Mouse (Mus musculus): ENCODE data around the gene Acss1. TPM values are rescaled to one million over a fixed set of nuclear protein-coding genes. Genes with fewer than 3 reads are reported as not detected.
A peak's percentile ranks its signal among the peaks of the same experiment; 100 is the strongest.

Acss1 gene
- total and polyA plus RNA-seq, 2 experiments from 2014 or later: 17.6 to 43.5 TPM

- H3K9ac ChIP-seq (replicated peaks; ENCODE audit: low read length): 0 out of 2 replicates have a peak overlapping the region, but pooled peaks have one; percentile 13
- no peaks in the 10 kb centered on the region for H3K9me3 ChIP-seq (ENCODE audit: low read length)
- ATAC-seq (peak; percentile 83), DNase-seq (ENCODE audit: low spot score) (peak; percentile 81)
- H3K4me2 ChIP-seq (ENCODE audit: low read depth, low read length): peak overlapping the region; percentile 68
- H3K4me1 ChIP-seq (ENCODE audit: insufficient read depth, low read length): peaks cover 7% of the 10 kb centered on the region; the same call in 1 of the 2 replicates
- H3K27ac ChIP-seq: no peak overlapping the region
- H3K36me3 ChIP-seq (ENCODE audit: insufficient read depth, low read length): no peaks in the 10 kb centered on the region
- H3K27me3 ChIP-seq (ENCODE audit: insufficient read depth, low read length): peaks cover 50% of the 10 kb centered on the region
- TF ChIP-seq CTCF (IDR thresholded peaks at IDR 0.05; ENCODE audit: low read depth): no peak
- WGBS: under 1% methylated on average over 40 of the region's 44 CpGs
- H3K4me3 ChIP-seq (ENCODE audit: low read length): peak overlapping the region; percentile 40
Observed at GRCm38 (mm10) chr2:150688541-150689186, 20.4 kb upstream of the Acss1 start.

GRCm38 (mm10) chr2:150687871-150688540 lies 19.7 kb upstream of the Acss1 start:
- Histone ChIP-seq H3K36me3 (ENCODE audit: insufficient read depth, low read length) (no peaks in the 10 kb centered on the region), H3K4me2 (ENCODE audit: low read depth, low read length) (peak overlapping the region; percentile 68), H3K9ac (replicated peaks; ENCODE audit: low read length) (0 out of 2 replicates have a peak overlapping the region, but pooled peaks have one; percentile 13), H3K9me3 (ENCODE audit: low read length) (no peaks in the 10 kb centered on the region), H3K27ac (no peak overlapping the region), H3K27me3 (ENCODE audit: insufficient read depth, low read length) (peaks cover 50% of the 10 kb centered on the region), H3K4me3 (ENCODE audit: low read length) (peak overlapping the region; percentile 40), H3K4me1 (ENCODE audit: insufficient read depth, low read length) (peaks cover 7% of the 10 kb centered on the region; the same call in 1 of the 2 replicates)
- TF ChIP-seq CTCF (IDR thresholded peaks at IDR 0.05; ENCODE audit: low read depth): no peak
- DNase-seq (ENCODE audit: low spot score): no peak
- 5% methylated on average over 23 of the region's 23 CpGs for WGBS
- ATAC-seq: peak; percentile 31; the same call in 1 of the 2 replicates

GRCm38 (mm10) chr2:150685389-150685788 lies 17.1 kb upstream of the Acss1 start:
- Histone ChIP-seq H3K36me3 (ENCODE audit: insufficient read depth, low read length) (no peaks in the 10 kb centered on the region), H3K27ac (no peak overlapping the region), H3K9ac (replicated peaks; ENCODE audit: low read length) (no peak overlapping the region), H3K4me2 (ENCODE audit: low read depth, low read length) (no peak overlapping the region), H3K9me3 (ENCODE audit: low read length) (no peaks in the 10 kb centered on the region), H3K4me1 (ENCODE audit: insufficient read depth, low read length) (peaks cover 7% of the 10 kb centered on the region; the same call in 1 of the 2 replicates), H3K4me3 (ENCODE audit: low read length) (no peak overlapping the region), H3K27me3 (ENCODE audit: insufficient read depth, low read length) (peaks cover 43% of the 10 kb centered on the region)
- ATAC-seq (no peak), DNase-seq (ENCODE audit: low spot score) (no peak)
- no peak for TF ChIP-seq CTCF (IDR thresholded peaks at IDR 0.05; ENCODE audit: low read depth)
- WGBS: 93% methylated on average over 9 of the region's 9 CpGs

- H3K4me1 ChIP-seq (ENCODE audit: insufficient read depth, low read length): peaks cover 7% of the 10 kb centered on the region; the same call in 1 of the 2 replicates
- WGBS: 86% methylated on average over 12 of the region's 12 CpGs
- ATAC-seq: no peak
- no peak overlapping the region for H3K27ac ChIP-seq
- TF ChIP-seq CTCF (IDR thresholded peaks at IDR 0.05; ENCODE audit: low read depth): no peak
- H3K9ac ChIP-seq (replicated peaks; ENCODE audit: low read length): no peak overlapping the region
- H3K4me3 ChIP-seq (ENCODE audit: low read length): no peak overlapping the region
- DNase-seq (ENCODE audit: low spot score): no peak
- H3K36me3 ChIP-seq (ENCODE audit: insufficient read depth, low read length): no peaks in the 10 kb centered on the region
- peaks cover 37% of the 10 kb centered on the region for H3K27me3 ChIP-seq (ENCODE audit: insufficient read depth, low read length)
- H3K9me3 ChIP-seq (ENCODE audit: low read length): no peaks in the 10 kb centered on the region
- no peak overlapping the region for H3K4me2 ChIP-seq (ENCODE audit: low read depth, low read length)
Observed at GRCm38 (mm10) chr2:150684451-150684850, 16.2 kb upstream of the Acss1 start.

- 55% methylated on average over 4 of the region's 4 CpGs for WGBS
- Histone ChIP-seq H3K9me3 (ENCODE audit: low read length) (no peaks in the 10 kb centered on the region), H3K27ac (no peak overlapping the region), H3K9ac (replicated peaks; ENCODE audit: low read length) (no peak overlapping the region), H3K4me2 (ENCODE audit: low read depth, low read length) (no peak overlapping the region), H3K4me1 (ENCODE audit: insufficient read depth, low read length) (no peaks in the 10 kb centered on the region), H3K36me3 (ENCODE audit: insufficient read depth, low read length) (no peaks in the 10 kb centered on the region), H3K4me3 (ENCODE audit: low read length) (no peak overlapping the region), H3K27me3 (ENCODE audit: insufficient read depth, low read length) (peaks cover 27% of the 10 kb centered on the region)
- TF ChIP-seq CTCF (IDR thresholded peaks at IDR 0.05; ENCODE audit: low read depth): no peak
- no peak for ATAC-seq
- no peak for DNase-seq (ENCODE audit: low spot score)
Observed at GRCm38 (mm10) chr2:150681581-150681980, 13.3 kb upstream of the Acss1 start.

GRCm38 (mm10) chr2:150678392-150678791 lies 10.1 kb upstream of the Acss1 start:
- no peak overlapping the region for H3K27ac ChIP-seq
- H3K4me2 ChIP-seq (ENCODE audit: low read depth, low read length): no peak overlapping the region
- H3K9ac ChIP-seq (replicated peaks; ENCODE audit: low read length): no peak overlapping the region
- H3K4me1 ChIP-seq (ENCODE audit: insufficient read depth, low read length): no peaks in the 10 kb centered on the region
- DNase-seq (ENCODE audit: low spot score) (peak; percentile 88), ATAC-seq (no peak)
- H3K9me3 ChIP-seq (ENCODE audit: low read length): no peaks in the 10 kb centered on the region
- peaks cover 12% of the 10 kb centered on the region; the same call in 1 of the 2 replicates for H3K27me3 ChIP-seq (ENCODE audit: insufficient read depth, low read length)
- H3K4me3 ChIP-seq (ENCODE audit: low read length): no peak overlapping the region
- no peaks in the 10 kb centered on the region for H3K36me3 ChIP-seq (ENCODE audit: insufficient read depth, low read length)
- 1% methylated on average over 3 of the region's 3 CpGs for WGBS
- TF ChIP-seq CTCF (IDR thresholded peaks at IDR 0.05; ENCODE audit: low read depth): peak; percentile 90
